Mouse (Mus musculus) intestine, embryonic 14.5 days (tissue): ENCODE results near the gene Lpin2. TPM values are rescaled to one million over a fixed set of nuclear protein-coding genes. Genes with fewer than 3 reads are reported as not detected.
A peak's percentile ranks its signal among the peaks of the same experiment; 100 is the strongest.

Source experiments
- ATAC-seq: fragments of 200-750 bp; cut with Nextera tagmentation; replicated peaks from 2 replicates; pipeline ENCODE4 v1.8.0; 2017; ENCODE audit warnings: low read depth, moderate number of reproducible peaks, moderate TSS enrichment, moderate library complexity; ENCODE audit not compliant: low FRiP score, low TSS enrichment
- DNase-seq: peaks from one replicate; pipeline ENCODE4 v3.0.0-alpha.2; 2018; ENCODE audit warnings: low spot score
- H3K27ac ChIP-seq: fragments of 300-500 bp; sonication (generic); 2 replicates; pipeline ENCODE4 v1.5.1; 2014; ENCODE audit warnings: low read depth, mild to moderate bottlenecking, control low read depth
- H3K27me3 ChIP-seq: fragments of 300-500 bp; sonication (generic); replicated peaks from 2 replicates; pipeline ENCODE4 v1.6.1; 2014; ENCODE audit warnings: low read length, control low read depth; ENCODE audit not compliant: control insufficient read depth, insufficient read depth
- H3K36me3 ChIP-seq: fragments of 300-500 bp; sonication (generic); 2 replicates; pipeline ENCODE4 v1.6.1; 2014; ENCODE audit warnings: low read length, control low read depth; ENCODE audit not compliant: control insufficient read depth, insufficient read depth
- H3K4me1 ChIP-seq: fragments of 300-500 bp; sonication (generic); replicated peaks from 2 replicates; pipeline ENCODE4 v1.6.1; 2014; ENCODE audit warnings: low read length, control low read depth, mixed read lengths; ENCODE audit not compliant: control insufficient read depth, insufficient read depth
- H3K4me2 ChIP-seq: fragments of 300-500 bp; sonication (generic); 2 replicates; pipeline ENCODE4 v1.6.1; 2014; ENCODE audit warnings: low read length
- H3K4me3 ChIP-seq: fragments of 300-500 bp; sonication (generic); 2 replicates; pipeline ENCODE4 v1.5.1; 2014; ENCODE audit warnings: low read depth, low read length, control low read depth, mixed read lengths
- H3K9ac ChIP-seq: fragments of 300-500 bp; sonication (generic); 2 replicates; pipeline ENCODE4 v1.6.1; 2014; ENCODE audit warnings: mild to moderate bottlenecking, low read length
- H3K9me3 ChIP-seq: fragments of 300-500 bp; sonication (generic); 2 replicates; pipeline ENCODE4 v1.6.1; 2016; ENCODE audit warnings: low read length, control low read depth; ENCODE audit not compliant: control insufficient read depth
- WGBS: fragments of 180-500 bp; shearing (Covaris S2); extraction: QIAGEN DNeasy Blood & Tissue Kit; methylation state at CpG from one replicate; pipeline ENCODE4 v1.1.7; 2014; 5-methylcytosine and 5-hydroxymethylcytosine counted together
- polyA plus RNA-seq: library from polyadenylated mRNA; unstranded; fragments of >200 nt; fragmentation: Nextera tagmentation; extraction: Ambion mirVana; gene quantifications from 2 replicates; pipeline ENCODE4 v1.2.1, GENCODE M21; 2014

Lpin2 gene
- polyA plus RNA-seq, 1 experiment from 2014 or later = 27.3 TPM

DNA sequence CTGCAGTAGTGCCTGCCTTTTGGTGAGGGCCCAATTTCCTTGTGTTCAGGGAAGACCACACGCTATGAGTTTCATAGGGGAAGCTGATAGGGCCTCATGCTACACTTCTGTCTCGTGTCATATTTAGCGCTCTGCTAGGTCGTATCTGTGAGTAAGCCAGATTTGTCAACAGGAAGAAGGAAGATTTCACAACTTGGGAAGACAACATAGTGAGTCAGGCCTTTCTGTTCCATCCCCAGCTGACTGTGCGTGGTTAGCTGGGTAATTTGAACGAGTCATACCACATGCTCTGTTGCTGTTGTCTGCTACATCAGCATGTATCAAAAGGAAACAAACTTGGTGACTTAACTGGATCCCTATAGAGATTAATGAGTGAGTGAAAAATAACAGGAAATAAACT, 17.4 kb upstream of the Lpin2 start:
- no peaks in the 10 kb centered on the region for H3K36me3 ChIP-seq
- H3K27me3 ChIP-seq = no peaks in the 10 kb centered on the region
- H3K9ac ChIP-seq = no peak overlapping the region
- H3K4me2 ChIP-seq = no peak overlapping the region
- no peak overlapping the region for H3K4me3 ChIP-seq
- WGBS = 69% methylated on average over 6 of the region's 6 CpGs
- ATAC-seq (no peak), DNase-seq (no peak)
- H3K9me3 ChIP-seq = no peaks in the 10 kb centered on the region
- H3K4me1 ChIP-seq = no peaks in the 10 kb centered on the region
- no peak overlapping the region for H3K27ac ChIP-seq

DNA sequence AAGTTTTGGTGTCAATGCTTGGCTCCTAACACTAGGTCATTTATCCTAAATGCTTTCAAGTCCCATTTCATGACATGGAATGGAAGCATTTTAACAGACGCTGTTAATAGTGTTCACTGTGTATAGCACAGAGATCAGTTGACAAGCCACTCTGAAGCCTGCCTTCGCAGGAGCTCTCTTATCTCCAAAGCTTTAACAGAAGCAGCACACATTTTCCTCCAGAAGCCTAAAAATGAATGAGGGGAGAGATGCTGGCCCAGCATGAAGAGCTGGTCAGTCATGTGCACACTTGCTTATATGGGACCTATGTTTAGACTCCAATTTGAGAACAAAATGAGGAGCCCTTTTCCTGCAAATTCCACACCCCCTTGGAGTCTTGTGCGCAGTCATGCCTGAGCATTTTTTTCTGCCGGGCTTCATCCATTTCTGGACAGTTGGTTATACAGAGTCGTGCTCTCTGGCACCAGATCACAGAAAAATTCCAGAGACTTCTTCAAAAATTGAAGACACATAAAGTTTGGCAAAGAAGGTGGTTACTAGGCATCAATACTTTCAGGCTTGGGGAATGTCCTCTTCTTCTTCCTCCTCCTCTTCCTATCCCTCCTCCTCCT, 14.1 kb upstream of the Lpin2 start:
- DNase-seq = no peak
- no peaks in the 10 kb centered on the region for H3K27me3 ChIP-seq
- H3K4me3 ChIP-seq = no peak overlapping the region
- 56% methylated on average over 5 of the region's 5 CpGs for WGBS
- no peaks in the 10 kb centered on the region for H3K36me3 ChIP-seq
- no peak overlapping the region for H3K4me2 ChIP-seq
- no peak for ATAC-seq
- no peak overlapping the region for H3K9ac ChIP-seq
- H3K9me3 ChIP-seq = no peaks in the 10 kb centered on the region
- no peak overlapping the region for H3K27ac ChIP-seq
- no peaks in the 10 kb centered on the region for H3K4me1 ChIP-seq

DNA sequence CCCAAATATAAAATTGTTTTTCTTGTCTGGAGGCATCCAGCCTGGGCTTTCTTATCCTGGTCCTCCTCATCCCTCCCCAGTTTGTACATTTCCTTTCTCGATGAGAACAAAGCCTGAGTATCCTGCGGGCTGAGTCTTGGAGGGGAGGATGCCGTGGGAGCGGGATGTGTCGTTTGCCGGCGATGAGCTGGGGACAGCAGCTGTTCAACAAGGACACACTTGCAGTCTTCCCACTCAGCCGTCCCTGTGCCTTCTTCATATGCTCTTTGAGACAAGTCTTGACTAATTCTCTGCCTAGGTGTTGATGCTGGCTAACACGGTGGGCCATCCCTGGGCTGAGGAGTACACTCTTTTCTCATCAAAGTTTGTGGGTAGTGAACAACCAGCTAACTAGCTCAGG, 13.5 kb upstream of the Lpin2 start:
- Histone ChIP-seq H3K4me2 (no peak overlapping the region), H3K4me1 (no peaks in the 10 kb centered on the region), H3K4me3 (no peak overlapping the region), H3K9ac (no peak overlapping the region), H3K27ac (no peak overlapping the region), H3K9me3 (no peaks in the 10 kb centered on the region), H3K27me3 (no peaks in the 10 kb centered on the region), H3K36me3 (no peaks in the 10 kb centered on the region)
- DNase-seq (no peak), ATAC-seq (no peak)
- 67% methylated on average over 9 of the region's 9 CpGs for WGBS

DNA sequence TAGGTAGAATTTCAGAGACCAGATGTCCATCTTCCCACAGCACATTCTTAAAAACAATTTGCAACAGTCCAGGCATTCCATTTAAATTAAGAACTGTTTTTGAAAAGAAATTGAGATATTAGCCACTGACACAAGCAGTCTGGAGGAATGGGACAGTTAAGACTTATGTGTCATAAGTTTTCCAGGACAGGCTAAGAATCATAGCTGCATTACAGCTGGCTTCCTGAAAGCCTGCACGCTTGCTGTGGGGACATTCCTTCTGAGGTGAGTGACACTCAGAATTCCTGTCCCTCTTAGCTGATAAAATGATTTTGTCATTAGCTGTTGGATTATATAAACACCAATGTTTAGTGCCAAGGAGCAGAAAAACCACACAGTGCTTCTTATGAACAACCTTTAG, 12.7 kb upstream of the Lpin2 start:
- H3K4me1 ChIP-seq = no peaks in the 10 kb centered on the region

DNA sequence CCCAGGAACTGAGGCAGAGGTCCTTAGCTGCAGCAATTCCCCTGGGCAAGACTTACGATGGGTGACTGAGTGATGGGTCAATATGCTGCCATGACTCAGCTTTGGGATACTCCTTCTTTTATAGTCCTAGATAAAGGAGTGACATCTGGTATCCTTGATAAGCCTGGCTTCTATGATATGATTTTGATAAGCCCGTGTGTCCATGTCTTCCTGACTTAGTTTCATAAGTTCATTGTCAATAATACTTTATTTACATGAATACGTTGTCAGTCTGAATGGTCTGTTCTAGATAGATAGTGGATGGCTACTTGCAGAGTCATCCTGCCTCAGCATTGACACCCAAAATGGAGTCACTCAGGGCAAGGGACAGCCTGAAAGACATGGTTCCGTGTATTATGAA, 11.2 kb upstream of the Lpin2 start:
- 88% methylated on average over 4 of the region's 4 CpGs for WGBS
- Histone ChIP-seq H3K4me2 (no peak overlapping the region), H3K27me3 (no peaks in the 10 kb centered on the region), H3K4me1 (no peaks in the 10 kb centered on the region), H3K9me3 (no peaks in the 10 kb centered on the region), H3K9ac (no peak overlapping the region), H3K36me3 (no peaks in the 10 kb centered on the region), H3K27ac (no peak overlapping the region), H3K4me3 (no peak overlapping the region)
- DNase-seq (no peak), ATAC-seq (no peak)

More for the DNA sequence above, 12.7 kb upstream of the Lpin2 start:
- ATAC-seq = no peak
- no peak overlapping the region for H3K4me3 ChIP-seq
- H3K36me3 ChIP-seq = no peaks in the 10 kb centered on the region
- WGBS = 50% methylated on average over 1 of the region's 1 CpGs
- no peak overlapping the region for H3K9ac ChIP-seq
- no peak overlapping the region for H3K4me2 ChIP-seq
- no peak for DNase-seq
- H3K27ac ChIP-seq = no peak overlapping the region
- no peaks in the 10 kb centered on the region for H3K27me3 ChIP-seq
- H3K9me3 ChIP-seq = no peaks in the 10 kb centered on the region

DNA sequence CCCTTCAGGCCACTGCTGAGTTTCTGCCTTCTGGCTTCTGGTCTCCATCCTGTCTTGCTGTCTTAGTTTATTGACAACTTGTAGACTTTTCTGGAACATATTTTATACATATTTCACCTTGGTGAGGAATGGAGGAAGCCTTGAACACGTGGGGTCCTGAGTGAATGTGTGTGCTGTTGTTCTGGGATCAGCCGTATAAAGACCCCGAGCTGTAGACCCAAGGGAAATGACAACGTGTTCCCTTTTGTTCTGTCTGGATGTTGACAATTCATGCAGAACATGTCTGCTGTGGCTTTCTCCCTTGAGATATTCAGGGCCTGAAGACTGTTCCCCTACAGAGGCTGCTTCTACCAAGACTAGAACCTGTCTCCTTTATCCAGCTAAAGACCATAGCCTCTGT, 5.0 kb upstream of the Lpin2 start:
- Histone ChIP-seq H3K4me3 (no peak overlapping the region), H3K27ac (no peak overlapping the region), H3K27me3 (no peaks in the 10 kb centered on the region), H3K4me2 (no peak overlapping the region), H3K9me3 (no peaks in the 10 kb centered on the region), H3K4me1 (peaks cover 2% of the 10 kb centered on the region; the same call in 1 of the 2 replicates), H3K9ac (no peak overlapping the region), H3K36me3 (no peaks in the 10 kb centered on the region)
- 82% methylated on average over 4 of the region's 4 CpGs for WGBS
- DNase-seq (no peak), ATAC-seq (no peak)

DNA sequence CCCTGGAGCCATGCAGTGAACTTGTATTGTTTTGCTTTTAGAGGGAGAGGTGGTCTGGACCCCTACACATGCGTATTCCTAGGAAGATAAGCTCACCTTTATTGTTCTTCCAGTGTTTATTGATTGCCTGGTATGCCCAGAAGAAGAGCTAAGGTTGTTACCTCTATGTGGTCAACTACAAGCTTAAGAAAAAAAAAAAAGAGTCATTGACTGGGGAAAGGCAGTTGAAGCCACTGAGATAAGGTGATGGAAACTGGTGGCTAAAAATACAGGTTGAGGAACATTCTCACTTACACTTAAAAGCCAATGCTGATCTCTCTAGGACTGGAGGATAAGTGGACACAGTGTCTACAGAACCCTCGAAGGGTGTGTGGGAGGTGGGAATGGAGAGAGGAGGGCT, 4.4 kb upstream of the Lpin2 start:
- Histone ChIP-seq H3K9ac (no peak overlapping the region), H3K4me3 (no peak overlapping the region), H3K4me1 (peaks cover 5% of the 10 kb centered on the region; the same call in 1 of the 2 replicates), H3K27me3 (no peaks in the 10 kb centered on the region), H3K36me3 (no peaks in the 10 kb centered on the region), H3K4me2 (no peak overlapping the region), H3K27ac (no peak overlapping the region), H3K9me3 (no peaks in the 10 kb centered on the region)
- DNase-seq = no peak
- WGBS = 67% methylated on average over 2 of the region's 2 CpGs
- ATAC-seq = no peak

DNA sequence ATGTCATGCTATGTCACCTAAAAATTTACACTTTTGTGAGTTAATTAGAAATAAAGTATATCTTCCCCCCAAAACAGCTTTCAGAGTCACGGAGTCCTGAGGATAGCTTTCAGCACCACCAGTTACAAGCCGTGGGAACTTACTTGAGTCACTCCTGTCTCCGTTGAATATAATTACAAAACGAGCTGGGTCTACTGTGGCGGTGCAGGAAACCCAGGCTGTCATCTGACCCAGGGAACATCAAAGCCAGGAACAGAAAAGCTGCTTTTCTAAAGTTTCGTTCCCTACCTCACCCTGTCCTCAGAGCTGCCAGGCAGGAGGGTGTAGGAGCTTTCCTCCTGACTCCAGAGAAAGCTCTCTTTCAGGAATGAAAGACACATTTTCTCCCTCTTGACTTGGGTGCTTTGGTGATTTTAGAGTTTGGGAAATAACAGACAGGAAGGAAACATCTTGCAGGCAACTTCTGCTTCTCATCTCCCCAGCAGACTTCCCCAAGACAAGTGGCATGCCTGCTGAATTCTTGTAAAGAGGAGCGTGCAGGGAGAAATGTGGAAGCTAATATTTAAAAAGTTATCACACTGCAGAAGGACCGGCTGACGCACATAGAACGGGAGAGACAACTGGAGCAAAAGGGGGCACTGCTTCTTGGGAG, 3.7 kb upstream of the Lpin2 start:
- Histone ChIP-seq H3K4me3 (no peak overlapping the region), H3K27ac (peak overlapping the region; percentile 51; the same call in 1 of the 2 replicates), H3K9ac (no peak overlapping the region), H3K4me1 (peaks cover 5% of the 10 kb centered on the region; the same call in 1 of the 2 replicates), H3K36me3 (no peaks in the 10 kb centered on the region), H3K27me3 (no peaks in the 10 kb centered on the region), H3K9me3 (no peaks in the 10 kb centered on the region), H3K4me2 (peak overlapping the region; percentile 12)
- ATAC-seq (no peak), DNase-seq (no peak)
- WGBS = 21% methylated on average over 10 of the region's 10 CpGs
